Mouse (Mus musculus) natural killer cell, adult 2 months (primary cell): ENCODE measurements around the gene Pnmal2.
A peak's percentile ranks its signal among the peaks of the same experiment; 100 is the strongest.
"Not testable (repeated sequence)": the region's sequence is repeated elsewhere in the genome, so short reads cannot be mapped to it uniquely, and the experiment has no call there.

Experiments used
- DNase-seq, 2 experiments: peaks; one replicate each; pipeline ENCODE4 v3.0.0; 2022; ENCODE audit warnings: low spot score in 2 of 2

The Pnmal2 gene

GRCm38 (mm10) chr7:16944808-16945315 lies 380 bp downstream of the Pnmal2 start:
- no peak for DNase-seq

DNA sequence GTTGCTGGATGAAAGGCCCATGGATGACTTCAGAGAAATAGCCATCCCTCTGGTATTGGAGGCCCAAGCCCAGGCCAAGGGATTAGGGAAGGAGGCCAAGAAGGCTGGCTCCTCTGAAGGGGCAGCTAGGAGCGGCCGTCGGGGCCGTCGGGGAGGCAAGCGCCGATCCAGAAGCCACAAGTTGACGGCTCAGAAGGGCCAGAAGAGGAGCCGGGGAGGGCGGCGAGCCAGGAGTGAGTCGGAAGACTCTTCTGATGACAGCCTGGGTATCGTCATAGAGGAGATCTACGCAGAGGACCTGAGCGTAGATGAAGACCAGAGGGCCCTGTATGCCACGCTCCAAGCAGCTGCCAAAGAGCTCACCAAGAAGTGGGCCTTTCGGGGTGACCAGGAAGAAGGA lies 937 bp downstream of the Pnmal2 start:
- DNase-seq, result no peak

DNA sequence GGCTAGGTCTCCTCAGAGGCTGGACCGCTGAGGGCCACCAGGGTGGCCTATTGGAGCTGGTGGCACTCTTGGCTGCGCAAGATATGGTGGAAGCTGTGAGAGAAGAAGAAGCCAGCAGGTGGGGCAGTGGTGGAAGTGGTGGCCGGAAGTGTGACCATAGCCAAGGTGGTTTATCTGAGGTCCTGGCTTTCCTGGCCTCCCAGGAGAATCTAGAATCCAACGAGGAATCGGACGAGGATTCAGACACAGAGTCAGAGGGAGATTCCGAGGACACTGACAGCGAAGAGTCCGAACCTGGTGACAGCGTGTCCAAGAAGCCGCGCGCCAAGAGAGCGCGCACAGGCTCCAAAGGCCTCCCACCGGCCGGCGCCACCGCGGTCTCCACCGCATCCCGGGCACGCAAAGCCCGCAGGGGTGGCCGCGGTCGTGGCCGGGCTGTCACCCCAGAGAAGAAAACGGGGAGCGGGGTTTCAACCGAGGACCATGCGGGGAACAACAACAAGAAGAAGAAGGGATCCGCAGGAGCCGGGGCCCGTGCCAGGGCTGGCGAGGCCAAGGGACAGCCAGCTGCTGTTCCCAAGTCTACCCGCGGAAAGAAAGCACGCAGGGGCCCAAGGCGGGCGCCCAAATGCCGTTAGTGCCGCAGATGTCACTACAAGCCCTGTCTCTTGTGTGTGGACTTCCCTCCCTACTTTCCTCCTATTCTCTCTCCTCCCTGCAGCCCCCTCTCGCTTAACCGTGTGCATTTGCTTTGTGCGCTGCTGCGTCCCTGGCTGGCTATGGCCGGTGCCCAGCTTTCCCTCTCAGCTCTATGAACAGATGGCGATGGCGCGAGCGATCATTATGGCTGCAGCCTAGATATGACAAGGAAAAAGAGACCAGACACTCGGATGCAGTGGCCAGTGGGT lies 2.2 kb downstream of the Pnmal2 start:
- DNase-seq, result no peak

GRCm38 (mm10) chr7:16947349-16947895 lies 2.9 kb downstream of the Pnmal2 start:
- DNase-seq, result no peak

- no peak for DNase-seq
These were observed 3.5 kb downstream of the Pnmal2 start for GRCm38 (mm10) chr7:16947959-16948361.

DNA sequence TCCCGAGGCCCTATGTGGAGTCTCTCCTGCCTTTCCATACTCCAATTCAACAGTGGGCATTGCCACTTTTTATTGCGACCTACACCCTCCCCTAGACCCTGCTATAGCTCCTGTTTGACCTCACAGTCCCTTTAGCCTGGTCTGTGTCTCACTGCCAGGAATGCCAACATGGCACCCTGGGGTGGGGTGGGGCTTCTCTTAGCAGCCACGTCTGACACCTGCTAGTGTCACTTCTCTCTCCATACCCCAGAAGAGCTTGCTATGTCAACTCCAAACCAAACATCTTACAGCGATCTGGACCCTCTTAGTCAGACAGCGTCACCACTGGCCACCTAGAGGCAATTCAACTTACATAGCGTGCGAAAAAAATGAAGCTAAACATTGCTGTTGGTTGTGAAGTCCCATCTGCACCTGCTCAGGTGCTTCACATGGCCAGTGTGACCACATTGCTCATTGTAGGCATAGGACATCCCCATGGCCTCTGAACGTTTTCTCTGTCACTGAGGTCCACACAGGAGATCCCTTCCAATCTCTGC lies 4.5 kb downstream of the Pnmal2 start:
- no peak for DNase-seq

- DNase-seq, result peak in 1 of 2 experiments; percentile 51
These were observed 5.7 kb downstream of the Pnmal2 start for GRCm38 (mm10) chr7:16949908-16950841.

DNA sequence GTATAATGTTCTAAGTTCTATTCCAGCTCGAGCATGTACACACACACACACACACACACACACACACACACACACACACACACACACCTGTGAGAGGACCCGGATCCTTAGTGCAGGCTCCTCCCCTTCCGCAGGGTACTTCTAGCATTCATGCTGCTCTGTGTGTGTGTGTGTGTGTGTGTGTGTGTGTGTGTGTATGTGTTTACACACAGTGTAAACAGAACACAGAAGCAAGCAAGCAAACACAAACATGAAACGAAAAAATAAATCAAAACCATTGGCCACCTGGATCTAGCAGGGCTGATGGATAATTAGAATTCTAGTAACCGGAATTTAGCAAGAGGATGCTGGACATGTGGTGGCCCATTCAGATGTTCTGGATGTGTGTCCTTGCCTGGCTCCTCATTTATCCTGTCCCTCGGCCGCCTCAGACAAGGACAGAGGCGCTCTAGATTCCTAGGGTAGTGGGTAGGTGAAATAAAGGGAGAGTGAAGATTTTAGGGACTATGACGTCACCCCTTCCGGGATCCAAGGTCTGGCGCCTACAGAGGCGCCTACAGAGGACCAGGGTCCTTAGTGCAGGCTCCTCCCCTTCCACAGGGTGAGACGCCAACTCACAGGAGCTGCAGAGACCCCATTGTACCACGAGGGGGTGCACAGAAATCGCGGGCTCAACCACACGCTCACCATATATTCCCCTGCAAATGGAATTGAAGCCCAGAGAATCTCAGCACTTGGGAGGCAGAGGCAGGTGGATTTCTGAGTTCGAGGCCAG lies 6.6 kb downstream of the Pnmal2 start:
- peak; percentile 63 to 78 for DNase-seq

GRCm38 (mm10) chr7:16953776-16954175 lies 9.3 kb downstream of the Pnmal2 start:
- DNase-seq, result not testable (repeated sequence)

DNA sequence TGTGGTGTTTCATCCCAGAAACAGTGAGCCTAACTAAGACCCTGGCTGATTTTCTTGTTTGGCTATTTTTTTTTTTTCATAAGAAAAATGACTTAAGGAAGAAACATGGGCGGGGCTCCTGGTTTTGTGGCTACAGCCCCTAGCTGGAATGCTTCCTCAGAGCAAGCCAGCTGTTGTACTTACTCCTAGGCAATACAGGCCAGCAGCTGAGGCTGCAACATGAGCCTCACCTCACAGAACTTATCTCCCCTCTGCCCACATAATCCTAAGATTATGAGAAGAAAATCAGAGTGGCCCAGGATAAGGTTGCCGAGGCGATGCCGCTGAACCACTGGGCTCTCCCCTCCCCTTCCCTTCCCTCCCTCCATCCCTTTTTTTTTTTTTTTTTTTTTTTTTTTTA lies 11.2 kb downstream of the Pnmal2 start:
- no peak for DNase-seq

GRCm38 (mm10) chr7:16956410-16957265 lies 12.2 kb downstream of the Pnmal2 start:
- no peak for DNase-seq

GRCm38 (mm10) chr7:16959539-16960187 lies 15.2 kb downstream of the Pnmal2 start, which contains the start of gene Pnmal1:
TSS of gene Pnmal1 (plus strand) at chr7:16959679.
- DNase-seq, result no peak

- DNase-seq, result no peak
These were observed 17.2 kb downstream of the Pnmal2 start for GRCm38 (mm10) chr7:16961678-16962077.

DNA sequence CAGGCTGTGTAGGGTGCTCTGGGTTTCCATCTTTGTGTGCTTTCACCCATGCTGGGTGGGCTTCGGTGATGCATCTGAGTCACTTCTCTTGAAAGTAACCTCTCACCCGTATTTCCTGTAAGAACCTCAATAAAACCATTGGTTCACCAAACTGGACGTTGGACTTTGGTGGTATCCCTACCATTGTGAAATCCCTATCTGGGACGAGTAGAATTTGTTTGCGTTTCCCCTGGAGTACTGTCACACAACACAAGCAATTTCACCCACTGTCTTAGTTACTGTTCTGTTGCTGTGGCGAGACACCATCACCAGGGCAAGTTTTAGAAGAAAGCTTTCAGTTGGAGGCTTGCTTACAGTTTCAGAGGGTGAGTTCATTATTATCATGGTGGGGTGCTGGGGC lies 23.9 kb downstream of the Pnmal2 start:
- DNase-seq, result no peak

- DNase-seq, result no peak
These were observed 26.7 kb downstream of the Pnmal2 start for GRCm38 (mm10) chr7:16971160-16971559.

DNA sequence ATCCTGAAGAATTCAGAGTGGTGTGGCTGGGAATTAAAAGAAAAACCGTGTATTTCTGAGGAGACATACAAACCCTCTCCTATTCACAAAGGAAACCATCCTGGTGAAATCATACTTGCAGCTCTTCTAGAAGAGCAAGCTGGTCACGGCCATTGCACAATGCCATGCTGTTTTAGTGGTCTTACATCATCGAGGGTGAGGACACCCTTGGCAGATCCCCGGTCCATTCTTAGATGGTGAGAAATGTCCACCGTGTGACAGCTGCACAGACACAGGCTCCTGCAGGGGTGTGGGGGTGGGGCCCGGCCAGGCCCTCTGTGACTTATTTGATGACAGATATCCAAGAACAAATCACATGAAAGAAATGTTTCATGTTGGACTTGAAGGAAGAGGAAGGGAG lies 29.5 kb downstream of the Pnmal2 start:
- no peak for DNase-seq

DNA sequence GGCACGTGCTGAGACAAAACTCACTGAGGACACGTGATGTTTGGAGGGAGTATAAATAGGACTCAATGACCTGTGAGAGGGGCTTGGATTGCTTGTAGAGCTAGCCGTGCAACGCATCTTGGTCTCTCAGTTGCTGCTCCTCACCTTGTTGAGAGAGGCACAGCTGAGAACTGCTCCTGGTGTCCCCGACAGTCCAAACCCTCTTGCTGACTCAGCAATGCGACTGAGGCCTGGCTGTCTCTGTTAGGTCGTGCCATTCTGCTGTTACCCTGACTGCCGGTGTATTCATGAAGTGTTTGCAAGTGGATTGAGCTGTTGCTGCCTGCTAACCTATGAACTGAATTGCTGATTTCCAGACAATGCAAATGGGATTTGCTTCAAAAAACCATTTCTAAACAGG lies 31.8 kb downstream of the Pnmal2 start:
- no peak for DNase-seq

GRCm38 (mm10) chr7:16978173-16978572 lies 33.7 kb downstream of the Pnmal2 start:
- DNase-seq, result no peak

DNA sequence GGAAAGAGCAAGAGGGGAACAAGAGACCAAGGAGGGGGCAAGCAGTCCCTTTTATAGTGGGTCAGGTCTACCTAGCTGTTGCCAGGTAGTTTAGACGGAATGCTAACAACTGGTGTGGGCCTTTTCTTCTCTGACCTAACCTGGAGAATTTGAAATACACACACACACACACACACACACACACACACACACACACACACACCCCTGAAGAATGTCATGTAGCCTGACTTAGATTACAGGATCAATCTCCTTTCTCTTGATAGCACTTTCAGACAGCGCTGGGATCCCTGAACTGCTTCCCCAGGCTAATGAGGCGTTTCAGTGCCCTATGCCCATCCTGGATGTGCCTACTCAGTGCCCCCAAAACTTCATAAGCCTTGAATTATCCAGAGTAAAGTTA lies 34.1 kb downstream of the Pnmal2 start:
- DNase-seq, result no peak
